Mouse (Mus musculus): ENCODE measurements around the gene Fam227b. TPM values are rescaled to one million over a fixed set of nuclear protein-coding genes. Genes with fewer than 3 reads are reported as not detected.

The Fam227b gene
- total and polyA plus RNA-seq, 2 experiments: not detected

DNA sequence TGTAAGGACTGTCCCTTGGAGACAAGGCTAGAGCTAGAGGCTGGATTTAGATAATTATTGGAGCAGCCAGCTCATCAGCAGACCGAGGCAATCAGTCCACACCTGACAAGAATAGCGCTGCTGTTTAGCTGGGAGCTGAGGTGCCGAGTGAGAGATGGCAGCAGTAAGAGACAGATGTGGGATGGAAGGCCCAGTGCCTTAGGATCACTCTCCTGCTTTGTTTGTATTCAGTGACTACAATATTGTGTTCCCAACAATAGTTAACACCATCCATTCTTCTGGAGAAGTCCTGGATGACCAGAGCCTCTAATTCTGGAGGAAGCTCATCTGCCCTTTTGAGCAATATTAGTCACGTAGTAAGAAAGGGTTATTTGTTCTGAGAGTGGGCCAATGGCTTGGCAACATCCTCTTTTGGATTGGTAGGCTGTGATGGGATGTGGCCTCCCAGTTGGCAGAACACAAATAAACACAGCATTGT is 112.4 kb downstream of the Fam227b start:
- no peak overlapping the region for H3K9ac ChIP-seq (ENCODE audit: low read depth, low read length)
- H3K79me2 ChIP-seq (ENCODE audit: control insufficient read depth, insufficient read depth, low read length): no peaks in the 10 kb centered on the region
- no peak overlapping the region for H3K27ac ChIP-seq (replicated peaks; ENCODE audit: insufficient read depth, low read depth, low read length)
- no peak for TF ChIP-seq CTCF (IDR thresholded peaks at IDR 0.05; ENCODE audit: low read depth, low read length)
- TF ChIP-seq POLR2A (IDR thresholded peaks at IDR 0.05; ENCODE audit: extremely low read depth, insufficient read depth, low read length): no peak
- no peak overlapping the region for H3K4me3 ChIP-seq (ENCODE audit: insufficient read depth, low read depth, low read length)
- DNase-seq (ENCODE audit: extremely low read depth, low read depth, low spot score): peak; percentile 54
- WGBS: 62% methylated on average over 4 of the region's 4 CpGs
- H3K27me3 ChIP-seq (ENCODE audit: control insufficient read depth, insufficient read depth, low read length): no peaks in the 10 kb centered on the region
- H3K36me3 ChIP-seq (ENCODE audit: control insufficient read depth, insufficient read depth, low read length): no peaks in the 10 kb centered on the region
- no peaks in the 10 kb centered on the region for H3K4me1 ChIP-seq (ENCODE audit: control insufficient read depth, insufficient read depth, low read length)

- Histone ChIP-seq H3K27ac (replicated peaks; ENCODE audit: insufficient read depth, low read depth, low read length) (no peak overlapping the region), H3K27me3 (ENCODE audit: control insufficient read depth, insufficient read depth, low read length) (no peaks in the 10 kb centered on the region), H3K9ac (ENCODE audit: low read depth, low read length) (no peak overlapping the region), H3K79me2 (ENCODE audit: control insufficient read depth, insufficient read depth, low read length) (no peaks in the 10 kb centered on the region), H3K4me3 (ENCODE audit: insufficient read depth, low read depth, low read length) (no peak overlapping the region), H3K4me1 (ENCODE audit: control insufficient read depth, insufficient read depth, low read length) (no peaks in the 10 kb centered on the region), H3K36me3 (ENCODE audit: control insufficient read depth, insufficient read depth, low read length) (no peaks in the 10 kb centered on the region)
- no peak for DNase-seq (ENCODE audit: extremely low read depth, low read depth, low spot score)
- 83% methylated on average over 7 of the region's 7 CpGs for WGBS
- TF ChIP-seq CTCF (IDR thresholded peaks at IDR 0.05; ENCODE audit: low read depth, low read length) (no peak), POLR2A (IDR thresholded peaks at IDR 0.05; ENCODE audit: extremely low read depth, insufficient read depth, low read length) (no peak)
Observed at GRCm38 (mm10) chr2:126038221-126039000, 113.4 kb downstream of the Fam227b start.

- no peak for DNase-seq (ENCODE audit: extremely low read depth, low read depth, low spot score)
- Histone ChIP-seq H3K27ac (replicated peaks; ENCODE audit: insufficient read depth, low read depth, low read length) (no peak overlapping the region), H3K27me3 (ENCODE audit: control insufficient read depth, insufficient read depth, low read length) (no peaks in the 10 kb centered on the region), H3K4me1 (ENCODE audit: control insufficient read depth, insufficient read depth, low read length) (peaks cover 2% of the 10 kb centered on the region; the same call in 1 of the 2 replicates), H3K4me3 (ENCODE audit: insufficient read depth, low read depth, low read length) (no peak overlapping the region), H3K36me3 (ENCODE audit: control insufficient read depth, insufficient read depth, low read length) (no peaks in the 10 kb centered on the region), H3K9ac (ENCODE audit: low read depth, low read length) (no peak overlapping the region), H3K79me2 (ENCODE audit: control insufficient read depth, insufficient read depth, low read length) (no peaks in the 10 kb centered on the region)
- 89% methylated on average over 4 of the region's 4 CpGs for WGBS
- no peak for TF ChIP-seq CTCF (IDR thresholded peaks at IDR 0.05; ENCODE audit: low read depth, low read length)
- TF ChIP-seq POLR2A (IDR thresholded peaks at IDR 0.05; ENCODE audit: extremely low read depth, insufficient read depth, low read length): no peak
Observed at GRCm38 (mm10) chr2:126036121-126036520, 115.7 kb downstream of the Fam227b start.

- no peak overlapping the region for H3K4me3 ChIP-seq (ENCODE audit: insufficient read depth, low read depth, low read length)
- no peak for TF ChIP-seq CTCF (IDR thresholded peaks at IDR 0.05; ENCODE audit: low read depth, low read length)
- no peak for TF ChIP-seq POLR2A (IDR thresholded peaks at IDR 0.05; ENCODE audit: extremely low read depth, insufficient read depth, low read length)
- H3K79me2 ChIP-seq (ENCODE audit: control insufficient read depth, insufficient read depth, low read length): no peaks in the 10 kb centered on the region
- H3K4me1 ChIP-seq (ENCODE audit: control insufficient read depth, insufficient read depth, low read length): peaks cover 2% of the 10 kb centered on the region; the same call in 1 of the 2 replicates
- no peak for DNase-seq (ENCODE audit: extremely low read depth, low read depth, low spot score)
- no peak overlapping the region for H3K9ac ChIP-seq (ENCODE audit: low read depth, low read length)
- H3K27me3 ChIP-seq (ENCODE audit: control insufficient read depth, insufficient read depth, low read length): 0 out of 2 replicates have a peak, but pooled peaks cover 2% of the 10 kb centered on the region
- WGBS: 78% methylated on average over 15 of the region's 15 CpGs
- no peaks in the 10 kb centered on the region for H3K36me3 ChIP-seq (ENCODE audit: control insufficient read depth, insufficient read depth, low read length)
- H3K27ac ChIP-seq (replicated peaks; ENCODE audit: insufficient read depth, low read depth, low read length): no peak overlapping the region
Observed at GRCm38 (mm10) chr2:126035013-126035770, 116.6 kb downstream of the Fam227b start.

DNA sequence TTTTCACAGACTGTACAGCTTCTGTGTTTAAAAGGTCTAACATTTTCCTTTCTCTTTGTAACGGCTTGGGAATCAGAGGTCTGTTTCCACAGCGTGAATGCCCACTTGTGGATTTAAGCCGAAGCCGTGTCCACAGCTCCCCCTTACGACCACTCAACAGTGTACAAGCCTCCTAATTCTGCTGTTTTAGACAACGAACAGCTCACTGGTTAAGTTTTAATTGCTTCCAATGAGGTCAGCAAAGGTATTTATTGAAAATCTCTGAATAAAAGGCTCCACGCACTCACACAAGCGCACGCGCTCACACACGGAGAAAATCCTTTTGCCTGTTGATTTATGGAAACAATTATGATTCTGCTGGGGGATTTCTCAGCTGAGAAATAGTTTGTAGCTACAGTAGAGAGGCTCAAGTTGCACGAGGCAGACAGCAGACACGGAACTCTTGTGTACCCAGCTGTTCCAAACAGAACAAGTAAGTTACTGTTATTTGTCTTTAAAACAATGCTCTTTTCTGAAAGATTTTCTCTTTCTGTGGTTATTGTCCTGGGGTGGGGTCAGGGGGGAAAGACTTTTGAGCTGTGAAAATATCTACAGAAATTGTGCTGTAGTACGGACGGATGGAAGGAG is 117.3 kb downstream of the Fam227b start, which contains the start of gene Fgf7:
Gene Fgf7, plus strand, starts transcription at position 280 of the 627 bp plus-strand sequence.
- no peak for TF ChIP-seq POLR2A (IDR thresholded peaks at IDR 0.05; ENCODE audit: extremely low read depth, insufficient read depth, low read length)
- no peak for TF ChIP-seq CTCF (IDR thresholded peaks at IDR 0.05; ENCODE audit: low read depth, low read length)

More for the DNA sequence above, 117.3 kb downstream of the Fam227b start, which contains the start of gene Fgf7:
- Histone ChIP-seq H3K9ac (ENCODE audit: low read depth, low read length) (no peak within 1 kb of the TSS), H3K36me3 (ENCODE audit: control insufficient read depth, insufficient read depth, low read length) (no peaks in the 10 kb centered on the region), H3K4me1 (ENCODE audit: control insufficient read depth, insufficient read depth, low read length) (peaks cover 2% of the 10 kb centered on the region; the same call in 1 of the 2 replicates), H3K4me3 (ENCODE audit: insufficient read depth, low read depth, low read length) (no peak within 1 kb of the TSS), H3K79me2 (ENCODE audit: control insufficient read depth, insufficient read depth, low read length) (no peaks in the 10 kb centered on the region), H3K27ac (replicated peaks; ENCODE audit: insufficient read depth, low read depth, low read length) (no peak within 1 kb of the TSS), H3K27me3 (ENCODE audit: control insufficient read depth, insufficient read depth, low read length) (0 out of 2 replicates have a peak, but pooled peaks cover 2% of the 10 kb centered on the region)
- WGBS: 79% methylated on average over 15 of the region's 15 CpGs
- DNase-seq (ENCODE audit: extremely low read depth, low read depth, low spot score): no peak
